Mouse (Mus musculus): Measurements from ENCODE around the gene Gnb1.

DNA sequence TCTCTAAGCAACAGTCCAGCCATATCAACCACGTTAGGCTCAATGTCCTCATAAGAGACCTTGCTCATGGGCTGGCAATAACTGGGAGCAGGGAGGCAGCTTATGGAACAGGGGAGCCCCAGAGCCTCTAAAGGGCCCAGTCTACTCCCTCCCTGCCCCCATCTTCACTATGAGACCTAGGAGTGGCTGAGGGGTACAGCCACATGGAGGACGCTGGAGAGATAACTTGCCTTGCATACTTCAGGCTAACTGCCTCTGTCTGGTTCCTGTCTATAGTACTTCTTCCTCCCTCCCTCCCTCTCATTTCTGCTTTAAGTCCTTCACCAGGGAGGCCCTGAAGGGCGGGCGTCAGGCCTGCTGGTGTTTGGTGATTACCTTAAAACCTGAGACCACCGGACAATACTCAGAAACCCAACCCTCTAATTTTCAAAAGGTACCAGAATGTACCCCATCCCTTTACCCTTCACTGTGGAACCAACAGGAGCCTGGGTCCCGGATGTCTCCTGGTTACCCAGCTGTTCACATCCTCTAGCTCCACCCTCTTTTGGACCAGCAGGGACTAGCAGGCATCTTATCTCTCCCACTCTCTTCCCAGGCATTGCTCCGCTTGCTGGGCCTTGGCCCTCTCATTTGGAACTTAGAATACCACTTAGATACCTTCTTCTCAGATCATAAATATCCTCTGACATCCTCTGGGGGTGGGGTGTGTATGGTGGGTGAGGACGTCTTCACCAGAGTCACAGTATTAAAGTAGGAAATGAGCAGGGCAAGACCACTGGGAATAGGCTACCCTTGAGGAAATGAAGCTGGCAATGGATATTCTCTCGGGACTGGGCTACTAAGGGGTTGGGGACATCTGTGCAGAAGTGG, 1.8 kb upstream of the Gnb1 start:
- no peak for TF ChIP-seq POLR2A (IDR thresholded peaks at IDR 0.05; ENCODE audit: insufficient read length, low read depth)
- no peak for TF ChIP-seq E2F4 (IDR thresholded peaks at IDR 0.05; ENCODE audit: insufficient read depth)
- TF ChIP-seq POLR2AphosphoS2 (IDR thresholded peaks at IDR 0.05; ENCODE audit: insufficient read length, low read depth): no peak
- no peak for TF ChIP-seq USF1 (IDR thresholded peaks at IDR 0.05; ENCODE audit: low read depth)
- TF ChIP-seq TCF3 (IDR thresholded peaks at IDR 0.05; ENCODE audit: insufficient read length, low read depth): no peak
- TF ChIP-seq MAX (IDR thresholded peaks at IDR 0.05; ENCODE audit: low read depth): no peak
